Mouse (Mus musculus): Measurements from ENCODE around the gene 2610028H24Rik. TPM values are rescaled to one million over a fixed set of nuclear protein-coding genes. Genes with fewer than 3 reads are reported as not detected.
A peak's percentile ranks its signal among the peaks of the same experiment; 100 is the strongest.

Gene 2610028H24Rik
- total and polyA plus RNA-seq, 3 experiments, result 0.10 to 0.15 TPM; not detected in 1

DNA sequence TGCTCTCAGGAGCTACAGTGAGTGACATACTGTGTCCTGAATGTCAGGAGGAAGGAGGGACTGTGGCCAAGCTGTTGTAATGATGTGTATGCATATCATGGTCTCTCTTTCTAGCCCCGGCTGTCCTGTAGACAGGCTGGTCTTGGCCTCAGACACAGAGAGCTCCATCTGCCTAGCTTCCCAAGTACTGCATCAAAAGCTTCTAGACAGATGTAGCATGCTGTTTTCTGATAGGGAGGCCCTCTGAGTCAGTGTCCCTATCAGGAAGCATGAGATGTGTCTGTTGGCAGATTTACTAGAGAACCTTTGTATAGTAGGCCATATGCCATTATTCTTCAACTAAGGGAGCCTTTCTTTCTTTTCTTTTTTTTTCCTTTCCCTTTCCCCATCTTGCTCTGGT lies 44.6 kb downstream of the 2610028H24Rik start (continued):
- TF ChIP-seq MXI1 (IDR thresholded peaks at IDR 0.05; ENCODE audit: low read depth, low read length) (peak; percentile 83), HCFC1 (IDR thresholded peaks at IDR 0.05; ENCODE audit: low read depth, low read length) (0 out of 2 replicates have a peak, but pooled peaks have one; percentile 15), MAX (IDR thresholded peaks at IDR 0.05; ENCODE audit: low read length) (peak; percentile 79), CHD1 (IDR thresholded peaks at IDR 0.05; ENCODE audit: low read depth, low read length) (no peak), POLR2AphosphoS5 (IDR thresholded peaks at IDR 0.05; ENCODE audit: borderline replicate concordance, low read depth, low read length) (no peak), USF1 (IDR thresholded peaks at IDR 0.05; ENCODE audit: low read depth, low read length) (no peak), MAZ (IDR thresholded peaks at IDR 0.05; ENCODE audit: low read depth, low read length) (no peak), TAL1 (IDR thresholded peaks at IDR 0.05; ENCODE audit: low read length) (peak; percentile 80), RCOR1 (IDR thresholded peaks at IDR 0.05; ENCODE audit: low read depth, low read length) (peak; percentile 86), MYB (IDR thresholded peaks at IDR 0.05; ENCODE audit: low read depth, low read length) (peak; percentile 32; the same call in 1 of the 2 replicates), BHLHE40 (IDR thresholded peaks at IDR 0.05; ENCODE audit: borderline replicate concordance, low read depth, low read length) (no peak), ELF1 (IDR thresholded peaks at IDR 0.05; ENCODE audit: low read depth, low read length) (peak; percentile 55; the same call in 1 of the 2 replicates), MEF2A (IDR thresholded peaks at IDR 0.05; ENCODE audit: extremely low read depth, insufficient replicate concordance, low read depth, low read length, poor library complexity, severe bottlenecking) (no peak), ETS1 (IDR thresholded peaks at IDR 0.05; ENCODE audit: low read depth, low read length) (peak; percentile 73), EP300 (IDR thresholded peaks at IDR 0.05; ENCODE audit: low read depth in 1 of 2, low read length in 2 of 2) (peak; percentile 90 to 91), SMC3 (IDR thresholded peaks at IDR 0.05; ENCODE audit: low read depth, low read length) (peak; percentile 41; the same call in 1 of the 2 replicates), MYC (IDR thresholded peaks at IDR 0.05; ENCODE audit: low read depth, low read length) (peak; percentile 77; the same call in 1 of the 2 replicates), RAD21 (IDR thresholded peaks at IDR 0.05; ENCODE audit: low read depth, low read length) (peak; percentile 31), NELFE (IDR thresholded peaks at IDR 0.05; ENCODE audit: low read depth, low read length) (no peak; the same call in 1 of the 2 replicates), POLR2A (IDR thresholded peaks at IDR 0.05; ENCODE audit: control insufficient read depth in 1 of 2, insufficient read depth in 1 of 2, low read depth in 1 of 2, low read length in 2 of 2, poor library complexity in 1 of 2) (no peak), JUND (IDR thresholded peaks at IDR 0.05; ENCODE audit: low read depth, low read length) (0 out of 2 replicates have a peak, but pooled peaks have one; percentile 39), E2F4 (IDR thresholded peaks at IDR 0.05; ENCODE audit: borderline replicate concordance, low read depth, low read length) (no peak), ZMIZ1 (IDR thresholded peaks at IDR 0.05; ENCODE audit: low read depth, low read length) (no peak)

GRCm38 (mm10) chr10:76495501-76495900 lies 46.6 kb downstream of the 2610028H24Rik start:
- Histone ChIP-seq H3K79me2 (ENCODE audit: control insufficient read depth, insufficient read depth, low read length, poor library complexity) (no peaks in the 10 kb centered on the region), H3K4me1 (ENCODE audit: control insufficient read depth in 1 of 2, insufficient read depth in 2 of 2, low read length in 2 of 2) (peaks cover 25 to 37% of the 10 kb centered on the region in 2 experiments), H3K36me3 (ENCODE audit: control insufficient read depth in 1 of 2, insufficient read depth in 2 of 2, low read length in 2 of 2) (peaks cover 14 to 38% of the 10 kb centered on the region in 2 experiments), H3K27me3 (ENCODE audit: control insufficient read depth in 1 of 2, insufficient read depth in 2 of 2, low read length in 2 of 2) (no peaks in the 10 kb centered on the region), H3K9me3 (replicated peaks; ENCODE audit: insufficient read depth, low read length) (no peaks in the 10 kb centered on the region), H3K27ac (ENCODE audit: control insufficient read depth, low read depth, low read length) (peak overlapping the region; percentile 88), H3K9ac (ENCODE audit: control insufficient read depth, low read depth, low read length, poor library complexity, severe bottlenecking) (peak overlapping the region; percentile 18; the same call in 1 of the 2 replicates), H3K4me3 (ENCODE audit: control insufficient read depth in 1 of 2, insufficient read depth in 1 of 2, low read depth in 2 of 2, low read length in 2 of 2) (no peak overlapping the region)
- peak; percentile 37 for DNase-seq (ENCODE audit: low read depth, low spot score)
- TF ChIP-seq KAT2A (conservative IDR thresholded peaks at IDR 0.05; ENCODE audit: low read depth, low read length), result no peak
- no peak for TF ChIP-seq NELFE (IDR thresholded peaks at IDR 0.05; ENCODE audit: low read depth, low read length)
- no peak for TF ChIP-seq SMC3 (IDR thresholded peaks at IDR 0.05; ENCODE audit: low read depth, low read length)
- TF ChIP-seq BHLHE40 (IDR thresholded peaks at IDR 0.05; ENCODE audit: borderline replicate concordance, low read depth, low read length), result peak; percentile 78; the same call in 1 of the 2 replicates
- TF ChIP-seq RAD21 (IDR thresholded peaks at IDR 0.05; ENCODE audit: low read depth, low read length), result no peak
- peak; percentile 56; the same call in 1 of the 2 replicates for TF ChIP-seq MXI1 (IDR thresholded peaks at IDR 0.05; ENCODE audit: low read depth, low read length)
- no peak for TF ChIP-seq E2F4 (IDR thresholded peaks at IDR 0.05; ENCODE audit: borderline replicate concordance, low read depth, low read length)
- TF ChIP-seq ZMIZ1 (IDR thresholded peaks at IDR 0.05; ENCODE audit: low read depth, low read length), result no peak
- TF ChIP-seq TCF12 (IDR thresholded peaks at IDR 0.05; ENCODE audit: low read depth, low read length), result peak; percentile 36; the same call in 1 of the 2 replicates
- TF ChIP-seq ZNF384 (IDR thresholded peaks at IDR 0.05; ENCODE audit: low read depth, low read length), result no peak
- no peak for TF ChIP-seq CHD1 (IDR thresholded peaks at IDR 0.05; ENCODE audit: low read depth, low read length)
- no peak for TF ChIP-seq MAZ (IDR thresholded peaks at IDR 0.05; ENCODE audit: low read depth, low read length)
- TF ChIP-seq TAL1 (IDR thresholded peaks at IDR 0.05; ENCODE audit: low read length), result no peak
- peak; percentile 69; the same call in 1 of the 2 replicates for TF ChIP-seq MYC (IDR thresholded peaks at IDR 0.05; ENCODE audit: low read depth, low read length)
- TF ChIP-seq USF2 (IDR thresholded peaks at IDR 0.05; ENCODE audit: borderline replicate concordance in 1 of 2, insufficient read depth in 1 of 2, low read depth in 1 of 2, low read length in 2 of 2), result no peak
- TF ChIP-seq ZKSCAN1 (IDR thresholded peaks at IDR 0.05; ENCODE audit: low read depth, low read length), result no peak
- TF ChIP-seq MAFK (IDR thresholded peaks at IDR 0.05; ENCODE audit: borderline replicate concordance, low read depth, low read length), result 0 out of 2 replicates have a peak, but pooled peaks have one; percentile 14
- no peak for TF ChIP-seq UBTF (IDR thresholded peaks at IDR 0.05; ENCODE audit: borderline replicate concordance, insufficient read depth, low read depth, low read length)
- TF ChIP-seq MYB (IDR thresholded peaks at IDR 0.05; ENCODE audit: low read depth, low read length), result no peak
- TF ChIP-seq JUND (IDR thresholded peaks at IDR 0.05; ENCODE audit: low read depth, low read length), result no peak
- peak in 1 of 2 experiments; percentile 26; a peak in 1 of 4 replicates for TF ChIP-seq POLR2A (IDR thresholded peaks at IDR 0.05; ENCODE audit: control insufficient read depth in 1 of 2, insufficient read depth in 1 of 2, low read depth in 1 of 2, low read length in 2 of 2, poor library complexity in 1 of 2)

Measured in MEL (cell line).